In genomic region chr1:82820179-82820578, GRCm38 (mm10) we compare ENCODE assay signal across 12 mouse cellular contexts. TPM values are rescaled to one million over a fixed set of nuclear protein-coding genes. Genes with fewer than 3 reads are reported as not detected.
DNase-seq lines count a peak whose midpoint lies in the region; ATAC-seq and TF ChIP-seq lines count a peak whose summit lies in the region.
"Had no signal": no experiment of that assay in that cellular context is flagged by ENCODE, and none has a peak within 500 bp of the region (broad histone marks: within the 10 kb centered on the region; RNA-seq: fewer than 3 reads in every experiment).

No protein-coding gene starts in this region.

- H3K4me1 ChIP-seq in forebrain, embryonic 11.5 days (replicated peaks; ENCODE audit: control insufficient read depth, insufficient read depth, low read length): 0 out of 2 replicates have a peak, but pooled peaks cover 2% of the 10 kb centered on the region
- no peaks in the 10 kb centered on the region for H3K4me1 ChIP-seq in forebrain, embryonic 12.5 days
- 0 out of 2 replicates have a peak, but pooled peaks cover 3% of the 10 kb centered on the region for H3K4me1 ChIP-seq in lung, postnatal 0 days (ENCODE audit: insufficient read depth, low read depth, low read length)
- H3K4me1 ChIP-seq in heart, postnatal 0 days (ENCODE audit: control insufficient read depth, insufficient read depth): peaks cover 13% of the 10 kb centered on the region; the same call in 1 of the 2 replicates
- H3K4me1 ChIP-seq in small intestine, adult 2 months (ENCODE audit: control insufficient read depth, insufficient read depth, insufficient read length, low read length): peaks cover 11% of the 10 kb centered on the region

- no peak overlapping the region for H3K27ac ChIP-seq in forebrain, embryonic 11.5 days (ENCODE audit: low read depth, low read length)
- no peak overlapping the region for H3K27ac ChIP-seq in forebrain, embryonic 12.5 days
- no peak overlapping the region for H3K27ac ChIP-seq in lung, postnatal 0 days (ENCODE audit: low read length)
- H3K27ac ChIP-seq in heart, postnatal 0 days (ENCODE audit: low read depth): 0 out of 2 replicates have a peak overlapping the region, but pooled peaks have one; percentile 46
- H3K27ac ChIP-seq in small intestine, adult 2 months (ENCODE audit: insufficient read depth, low read depth, low read length): peak overlapping the region; percentile 64
- H3K27ac ChIP-seq: embryonic facial prominence, embryonic 15.5 days had no signal

- TF ChIP-seq EP300 in lung, postnatal 0 days (IDR thresholded peaks at IDR 0.05): no peak
- TF ChIP-seq EP300 in heart, postnatal 0 days (IDR thresholded peaks at IDR 0.05; ENCODE audit: low read depth): no peak

- no peak for TF ChIP-seq POLR2A in small intestine, adult 2 months (IDR thresholded peaks at IDR 0.05; ENCODE audit: low read depth, low read length)

- H3K9ac ChIP-seq in forebrain, embryonic 11.5 days (ENCODE audit: low read length): no peak overlapping the region
- no peak overlapping the region for H3K9ac ChIP-seq in forebrain, embryonic 12.5 days
- no peak overlapping the region for H3K9ac ChIP-seq in lung, postnatal 0 days (replicated peaks; ENCODE audit: low read depth)
- 0 out of 2 replicates have a peak overlapping the region, but pooled peaks have one; percentile 33 for H3K9ac ChIP-seq in heart, postnatal 0 days (replicated peaks; ENCODE audit: low read depth, low read length)
- H3K9ac ChIP-seq: embryonic facial prominence, embryonic 15.5 days had no signal

- no peak for ATAC-seq in forebrain, embryonic 11.5 days (replicated peaks; ENCODE audit: low FRiP score)
- ATAC-seq in forebrain, embryonic 12.5 days (ENCODE audit: low FRiP score): no peak
- peak; percentile 35; the same call in 1 of the 2 replicates for ATAC-seq in lung, postnatal 0 days
- no peak for ATAC-seq in heart, postnatal 0 days (ENCODE audit: insufficient read depth, low read depth)

- no peak for TF ChIP-seq CTCF in lung, postnatal 0 days (IDR thresholded peaks at IDR 0.05)
- TF ChIP-seq CTCF in heart, postnatal 0 days (IDR thresholded peaks at IDR 0.05; ENCODE audit: low read depth): no peak
- TF ChIP-seq CTCF in small intestine, adult 2 months (IDR thresholded peaks at IDR 0.05; ENCODE audit: extremely low read depth, insufficient read length, insufficient replicate concordance, low read depth, low read length): no peak

- no peaks in the 10 kb centered on the region for H3K9me3 ChIP-seq in forebrain, embryonic 11.5 days (ENCODE audit: control insufficient read depth, low read length)
- H3K9me3 ChIP-seq in forebrain, embryonic 12.5 days: no peaks in the 10 kb centered on the region
- no peaks in the 10 kb centered on the region for H3K9me3 ChIP-seq in lung, postnatal 0 days (ENCODE audit: low read length)
- H3K9me3 ChIP-seq in heart, postnatal 0 days (replicated peaks; ENCODE audit: control insufficient read depth, low read length): no peaks in the 10 kb centered on the region
- H3K9me3 ChIP-seq: embryonic facial prominence, embryonic 15.5 days had no signal

- H3K36me3 ChIP-seq in forebrain, embryonic 11.5 days (ENCODE audit: control insufficient read depth, insufficient read depth, low read length): no peaks in the 10 kb centered on the region
- no peaks in the 10 kb centered on the region for H3K36me3 ChIP-seq in forebrain, embryonic 12.5 days (replicated peaks)
- H3K36me3 ChIP-seq in lung, postnatal 0 days (ENCODE audit: insufficient read depth, low read length): no peaks in the 10 kb centered on the region
- no peaks in the 10 kb centered on the region for H3K36me3 ChIP-seq in heart, postnatal 0 days (replicated peaks; ENCODE audit: control insufficient read depth, insufficient read depth, low read length)
- H3K36me3 ChIP-seq in small intestine, adult 2 months (ENCODE audit: control insufficient read depth, insufficient read depth, low read length): no peaks in the 10 kb centered on the region
- H3K36me3 ChIP-seq: embryonic facial prominence, embryonic 15.5 days had no signal

- H3K4me2 ChIP-seq in forebrain, embryonic 11.5 days (ENCODE audit: low read depth, low read length, severe bottlenecking): no peak overlapping the region
- no peak overlapping the region for H3K4me2 ChIP-seq in forebrain, embryonic 12.5 days
- H3K4me2 ChIP-seq in lung, postnatal 0 days (replicated peaks; ENCODE audit: low read depth, low read length): no peak overlapping the region
- H3K4me2 ChIP-seq in heart, postnatal 0 days (ENCODE audit: low read depth, low read length): peak overlapping the region; percentile 34; the same call in 1 of the 2 replicates
- H3K4me2 ChIP-seq: embryonic facial prominence, embryonic 15.5 days had no signal

- peak; percentile 58 for DNase-seq in forebrain, embryonic 11.5 days (ENCODE audit: low spot score)
- no peak for DNase-seq in lung, postnatal 0 days (ENCODE audit: low spot score)
- no peak for DNase-seq in lung, adult 18-20 months
- DNase-seq in heart, postnatal 0 days (ENCODE audit: low spot score): no peak
- no peak for DNase-seq in adrenal gland, postnatal 10 days
- no peak for DNase-seq in B cell, adult 2 months

- no peaks in the 10 kb centered on the region for H3K27me3 ChIP-seq in forebrain, embryonic 11.5 days (ENCODE audit: control insufficient read depth, insufficient read depth, low read length)
- no peaks in the 10 kb centered on the region for H3K27me3 ChIP-seq in forebrain, embryonic 12.5 days
- H3K27me3 ChIP-seq in lung, postnatal 0 days (replicated peaks; ENCODE audit: insufficient read depth, low read length): no peaks in the 10 kb centered on the region
- no peaks in the 10 kb centered on the region for H3K27me3 ChIP-seq in heart, postnatal 0 days (ENCODE audit: control insufficient read depth, insufficient read depth, low read length)
- no peaks in the 10 kb centered on the region for H3K27me3 ChIP-seq in small intestine, adult 2 months (ENCODE audit: control insufficient read depth, insufficient read depth, low read length)
- H3K27me3 ChIP-seq: embryonic facial prominence, embryonic 15.5 days had no signal

- 80% methylated on average over 15 of the region's 15 CpGs for WGBS in forebrain, embryonic 11.5 days
- 73% methylated on average over 15 of the region's 15 CpGs for WGBS in forebrain, embryonic 12.5 days
- WGBS in lung, postnatal 0 days: 33% methylated on average over 15 of the region's 15 CpGs
- WGBS in heart, postnatal 0 days: 35% methylated on average over 15 of the region's 15 CpGs
- 36% methylated on average over 15 of the region's 15 CpGs for WGBS in small intestine, adult 2 months

- H3K4me3 ChIP-seq in forebrain, embryonic 11.5 days (ENCODE audit: low read depth, low read length): no peak overlapping the region
- H3K4me3 ChIP-seq in forebrain, embryonic 12.5 days (replicated peaks): no peak overlapping the region
- H3K4me3 ChIP-seq in lung, postnatal 0 days (ENCODE audit: low read depth, low read length): no peak overlapping the region
- no peak overlapping the region for H3K4me3 ChIP-seq in heart, postnatal 0 days (ENCODE audit: low read depth, low read length)
- peak overlapping the region; percentile 40 for H3K4me3 ChIP-seq in small intestine, adult 2 months (ENCODE audit: low read depth, low read length)
- H3K4me3 ChIP-seq: embryonic facial prominence, embryonic 15.5 days had no signal

RNA-seq across cellular contexts. Expression of gene Agfg1, which starts 19.1 kb away (rescaled TPM):
- polyA plus RNA-seq in forebrain, embryonic 11.5 days (2014; fragmentation: Nextera tagmentation; extraction: Ambion mirVana): 47.3 and 49.5 TPM in 2 replicates
- 39.5 and 41.8 TPM in 2 replicates for polyA plus RNA-seq in forebrain, embryonic 12.5 days (2016; fragmentation: Nextera tagmentation; extraction: Ambion mirVana)
- 28.3 and 34.8 TPM in 2 replicates for polyA plus RNA-seq in lung, postnatal 0 days (2015; fragmentation: Nextera tagmentation; extraction: Ambion mirVana)
- 71.0 and 78.8 TPM in 2 replicates for total RNA-seq in heart, postnatal 0 days (2014; rRNA removed; ENCODE audit: low replicate concordance)
- polyA plus RNA-seq in heart, postnatal 0 days (2015; fragmentation: Nextera tagmentation; extraction: Ambion mirVana): 18.5 and 18.6 TPM in 2 replicates
- polyA plus RNA-seq in small intestine, adult 2 months (2012; rRNA removed): 28.4 and 46.7 TPM in 2 replicates
- total RNA-seq in adrenal gland, postnatal 10 days (2021): 10 to 100 TPM; 43.1 TPM

RNA-seq across cellular contexts. Expression of gene Gm47791, which starts 49.1 kb away (rescaled TPM):
- polyA plus RNA-seq in forebrain, embryonic 11.5 days (2014; fragmentation: Nextera tagmentation; extraction: Ambion mirVana): not detected in 2 replicates
- polyA plus RNA-seq in forebrain, embryonic 12.5 days (2016; fragmentation: Nextera tagmentation; extraction: Ambion mirVana): not detected in 2 replicates
- polyA plus RNA-seq in lung, postnatal 0 days (2015; fragmentation: Nextera tagmentation; extraction: Ambion mirVana): not detected in 2 replicates
- not detected in 2 replicates for total RNA-seq in heart, postnatal 0 days (2014; rRNA removed; ENCODE audit: low replicate concordance)
- not detected in 2 replicates for polyA plus RNA-seq in heart, postnatal 0 days (2015; fragmentation: Nextera tagmentation; extraction: Ambion mirVana)
- polyA plus RNA-seq in small intestine, adult 2 months (2012; rRNA removed): not detected in 2 replicates
- not detected for total RNA-seq in adrenal gland, postnatal 10 days (2021)
- total RNA-seq: adrenal gland, postnatal 4 days; hematopoietic stem cell, adult 5-6 weeks; layer of hippocampus, postnatal 14 days had no signal

RNA-seq across cellular contexts. Expression of gene Tm4sf20, which starts 51.9 kb away (rescaled TPM):
- polyA plus RNA-seq in forebrain, embryonic 11.5 days (2014; fragmentation: Nextera tagmentation; extraction: Ambion mirVana): 0.23 TPM in 1 of 2 replicates, not detected in the other
- 0.13 and 0.24 TPM in 2 replicates for polyA plus RNA-seq in forebrain, embryonic 12.5 days (2016; fragmentation: Nextera tagmentation; extraction: Ambion mirVana)
- 0.07 TPM in 1 of 2 replicates, not detected in the other for polyA plus RNA-seq in lung, postnatal 0 days (2015; fragmentation: Nextera tagmentation; extraction: Ambion mirVana)
- not detected in 2 replicates for total RNA-seq in heart, postnatal 0 days (2014; rRNA removed; ENCODE audit: low replicate concordance)
- polyA plus RNA-seq in heart, postnatal 0 days (2015; fragmentation: Nextera tagmentation; extraction: Ambion mirVana): 0.14 TPM in 1 of 2 replicates, not detected in the other
- polyA plus RNA-seq in small intestine, adult 2 months (2012; rRNA removed): 38.1 and 224 TPM in 2 replicates
- total RNA-seq in adrenal gland, postnatal 10 days (2021): not detected
- total RNA-seq: adrenal gland, postnatal 4 days; hematopoietic stem cell, adult 5-6 weeks; layer of hippocampus, postnatal 14 days had no signal

Comparison
In these comparisons a context has a peak if more than half of its experiments do, and no peak if none do; other contexts are left out.
1. H3K27ac ChIP-seq: peak in heart, postnatal 0 days (single experiment) and small intestine, adult 2 months (single experiment); none in forebrain, embryonic 11.5 days (single experiment), forebrain, embryonic 12.5 days (single experiment) and lung, postnatal 0 days (single experiment).
2. RNA of gene Tm4sf20, which starts 51.9 kb away (polyA plus RNA-seq): 38.1 to 224 TPM in small intestine, adult 2 months; 0.13 to 0.24 TPM in forebrain, embryonic 12.5 days, 0.23 TPM in forebrain, embryonic 11.5 days, 0.14 TPM in heart, postnatal 0 days and 0.07 TPM in lung, postnatal 0 days; every median in the first group is over 10 times any median in the second.